Comparison of ENCODE assay signal across 9 mouse cellular contexts in genomic region chr19:6907811-6908540, GRCm38 (mm10). TPM values are rescaled to one million over a fixed set of nuclear protein-coding genes. Genes with fewer than 3 reads are reported as not detected.
DNase-seq lines count a peak whose midpoint lies in the region; ATAC-seq and TF ChIP-seq lines count a peak whose summit lies in the region.
"Had no signal": no experiment of that assay in that cellular context is flagged by ENCODE, and none has a peak within 500 bp of the region (broad histone marks: within the 10 kb centered on the region; RNA-seq: fewer than 3 reads in every experiment).

No protein-coding gene starts in this region.

- ATAC-seq in intestine, embryonic 15.5 days = no peak
- no peak for ATAC-seq in inflammation-experienced regulatory T-cells, adult 6 months
- ATAC-seq: Patski had no signal

- intact Hi-C loops in heart, adult 2 months (cut with DNase I) = loop anchor here (2.0 kb wide), 1 partner anchor 69 kb away; no protein-coding TSS in a partner anchor

- H3K9me3 ChIP-seq in intestine, embryonic 15.5 days = no peaks in the 10 kb centered on the region
- no peaks in the 10 kb centered on the region for H3K9me3 ChIP-seq in midbrain, embryonic 10.5 days (replicated peaks)

- peak overlapping the region; percentile 84 for H3K4me3 ChIP-seq in heart, adult 2 months
- peak overlapping the region; percentile 56 for H3K4me3 ChIP-seq in cortical plate, adult 2 months (ENCODE audit: insufficient read depth, low read length)
- peak overlapping the region; percentile 56 for H3K4me3 ChIP-seq in intestine, embryonic 15.5 days (replicated peaks)
- peak overlapping the region; percentile 82 for H3K4me3 ChIP-seq in midbrain, embryonic 10.5 days

- no peak overlapping the region for H3K9ac ChIP-seq in heart, adult 2 months (ENCODE audit: low read depth, low read length)
- H3K9ac ChIP-seq in intestine, embryonic 15.5 days = peak overlapping the region; percentile 68

- H3K27me3 ChIP-seq in heart, adult 2 months (ENCODE audit: control insufficient read depth, insufficient read depth, low read length) = no peaks in the 10 kb centered on the region
- no peaks in the 10 kb centered on the region for H3K27me3 ChIP-seq in intestine, embryonic 15.5 days (replicated peaks)
- no peaks in the 10 kb centered on the region for H3K27me3 ChIP-seq in midbrain, embryonic 10.5 days (ENCODE audit: low read depth, poor library complexity, severe bottlenecking)
- H3K27me3 ChIP-seq: Patski had no signal

- H3K36me3 ChIP-seq in heart, adult 2 months (ENCODE audit: control insufficient read depth, insufficient read depth, low read length) = no peaks in the 10 kb centered on the region
- peaks cover 26% of the 10 kb centered on the region for H3K36me3 ChIP-seq in intestine, embryonic 15.5 days
- H3K36me3 ChIP-seq in midbrain, embryonic 10.5 days = peaks cover 57% of the 10 kb centered on the region

- 77% methylated on average over 7 of the region's 7 CpGs for WGBS in heart, adult 2 months
- 78% methylated on average over 7 of the region's 7 CpGs for WGBS in intestine, embryonic 15.5 days
- WGBS in midbrain, embryonic 10.5 days = 88% methylated on average over 7 of the region's 7 CpGs

- no peak overlapping the region for H3K27ac ChIP-seq in heart, adult 2 months
- no peak overlapping the region for H3K27ac ChIP-seq in cortical plate, adult 2 months (ENCODE audit: insufficient read depth, low read length)
- no peak overlapping the region for H3K27ac ChIP-seq in intestine, embryonic 15.5 days
- no peak overlapping the region for H3K27ac ChIP-seq in midbrain, embryonic 10.5 days (replicated peaks)

- no peak for TF ChIP-seq POLR2A in heart, adult 2 months (IDR thresholded peaks at IDR 0.05; ENCODE audit: insufficient read depth, low read depth, low read length)
- no peak for TF ChIP-seq POLR2A in cortical plate, adult 2 months (IDR thresholded peaks at IDR 0.05; ENCODE audit: extremely low read depth, insufficient read depth, low read length)

- no peak for DNase-seq in heart, adult 2 months
- no peak for DNase-seq in heart, adult 18-20 months
- DNase-seq in midbrain, embryonic 10.5 days (ENCODE audit: low spot score) = no peak
- DNase-seq in adrenal gland, postnatal 4 days (ENCODE audit: low spot score in 2 of 2) = no peak
- no peak for DNase-seq in frontal cortex, postnatal 14 days (ENCODE audit: low spot score in 2 of 2)

- H3K79me2 ChIP-seq in heart, adult 2 months (replicated peaks; ENCODE audit: control insufficient read depth, insufficient read depth, low read length) = no peaks in the 10 kb centered on the region; the same call in 1 of the 2 replicates

- peak overlapping the region; percentile 77 for H3K4me2 ChIP-seq in intestine, embryonic 15.5 days (replicated peaks)

- TF ChIP-seq CTCF in heart, adult 2 months (IDR thresholded peaks at IDR 0.05) = no peak
- no peak for TF ChIP-seq CTCF in cortical plate, adult 2 months (IDR thresholded peaks at IDR 0.05; ENCODE audit: extremely low read depth, insufficient read depth, low read length)

- H3K4me1 ChIP-seq in heart, adult 2 months (ENCODE audit: control insufficient read depth, insufficient read depth, low read length) = peaks cover 7% of the 10 kb centered on the region
- H3K4me1 ChIP-seq in cortical plate, adult 2 months (ENCODE audit: control insufficient read depth, insufficient read depth, low read length) = no peaks in the 10 kb centered on the region; the same call in 1 of the 2 replicates
- peaks cover 20% of the 10 kb centered on the region for H3K4me1 ChIP-seq in intestine, embryonic 15.5 days (replicated peaks)
- H3K4me1 ChIP-seq in midbrain, embryonic 10.5 days = peaks cover 34% of the 10 kb centered on the region

- no peak for TF ChIP-seq EP300 in heart, adult 2 months (IDR thresholded peaks at IDR 0.05; ENCODE audit: insufficient read depth, low read depth, low read length)

RNA-seq across cellular contexts. Expression of gene Trmt112, which starts 1.5 kb away (rescaled TPM):
- 10 to 100 TPM; 32.0 to 38.5 TPM for total RNA-seq in heart, adult 2 months (2021)
- polyA plus RNA-seq in heart, adult 2 months (2012; rRNA removed) = 67.9 and 71.5 TPM in 2 replicates
- 10 to 100 TPM; 37.7 to 39.3 TPM for total RNA-seq in heart, adult 18-20 months (2021)
- polyA plus RNA-seq in cortical plate, adult 2 months (2012; rRNA removed) = 95.8 and 96.5 TPM in 2 replicates
- polyA plus RNA-seq in intestine, embryonic 15.5 days (2015; fragmentation: Nextera tagmentation; extraction: Ambion mirVana) = 124 TPM in 2 replicates
- 150 and 156 TPM in 2 replicates for polyA plus RNA-seq in midbrain, embryonic 10.5 days (2016; fragmentation: Nextera tagmentation; extraction: Ambion mirVana)
- 100 to 1,000 TPM in 1 of 2 experiments, 10 to 100 TPM in 1; 98.3 to 101 TPM for total RNA-seq in adrenal gland, postnatal 4 days (2021)
- polyA plus RNA-seq in inflammation-experienced regulatory T-cells, adult 6 months (2017; shearing (Covaris generic)) = 100 to 1,000 TPM; 143 to 219 (median 200) TPM

RNA-seq across cellular contexts. Expression of gene Prdx5, which starts 1.9 kb away (rescaled TPM):
- total RNA-seq in heart, adult 2 months (2021) = 100 to 1,000 TPM; 651 to 766 TPM
- 411 and 490 TPM in 2 replicates for polyA plus RNA-seq in heart, adult 2 months (2012; rRNA removed)
- 100 to 1,000 TPM; 763 to 838 TPM for total RNA-seq in heart, adult 18-20 months (2021)
- 366 and 368 TPM in 2 replicates for polyA plus RNA-seq in cortical plate, adult 2 months (2012; rRNA removed)
- polyA plus RNA-seq in intestine, embryonic 15.5 days (2015; fragmentation: Nextera tagmentation; extraction: Ambion mirVana) = 184 and 205 TPM in 2 replicates
- 169 and 180 TPM in 2 replicates for polyA plus RNA-seq in midbrain, embryonic 10.5 days (2016; fragmentation: Nextera tagmentation; extraction: Ambion mirVana)
- 100 to 1,000 TPM; 199 to 210 TPM for total RNA-seq in adrenal gland, postnatal 4 days (2021)
- polyA plus RNA-seq in inflammation-experienced regulatory T-cells, adult 6 months (2017; shearing (Covaris generic)) = 100 to 1,000 TPM; 209 to 245 (median 241) TPM

RNA-seq across cellular contexts. Expression of gene Esrra, which starts 13.6 kb away (rescaled TPM):
- 100 to 1,000 TPM; 156 to 180 TPM for total RNA-seq in heart, adult 2 months (2021)
- 135 and 152 TPM in 2 replicates for polyA plus RNA-seq in heart, adult 2 months (2012; rRNA removed)
- 100 to 1,000 TPM; 150 to 178 TPM for total RNA-seq in heart, adult 18-20 months (2021)
- 59.2 and 62.9 TPM in 2 replicates for polyA plus RNA-seq in cortical plate, adult 2 months (2012; rRNA removed)
- 32.2 and 37.6 TPM in 2 replicates for polyA plus RNA-seq in intestine, embryonic 15.5 days (2015; fragmentation: Nextera tagmentation; extraction: Ambion mirVana)
- 8.9 and 9.5 TPM in 2 replicates for polyA plus RNA-seq in midbrain, embryonic 10.5 days (2016; fragmentation: Nextera tagmentation; extraction: Ambion mirVana)
- total RNA-seq in adrenal gland, postnatal 4 days (2021) = 10 to 100 TPM; 47.0 to 47.9 TPM
- 1 to 10 TPM; 2.3 to 4.4 (median 4.2) TPM for polyA plus RNA-seq in inflammation-experienced regulatory T-cells, adult 6 months (2017; shearing (Covaris generic))

RNA-seq across cellular contexts. Expression of gene Catsperz, which starts 17.2 kb away (rescaled TPM):
- not detected for total RNA-seq in heart, adult 2 months (2021)
- polyA plus RNA-seq in heart, adult 2 months (2012; rRNA removed) = 0.23 and 0.64 TPM in 2 replicates
- not detected for total RNA-seq in heart, adult 18-20 months (2021)
- 31.9 and 33.9 TPM in 2 replicates for polyA plus RNA-seq in cortical plate, adult 2 months (2012; rRNA removed)
- polyA plus RNA-seq in intestine, embryonic 15.5 days (2015; fragmentation: Nextera tagmentation; extraction: Ambion mirVana) = 1.1 and 1.6 TPM in 2 replicates
- 0.35 and 0.43 TPM in 2 replicates for polyA plus RNA-seq in midbrain, embryonic 10.5 days (2016; fragmentation: Nextera tagmentation; extraction: Ambion mirVana)
- total RNA-seq in adrenal gland, postnatal 4 days (2021) = 1 to 10 TPM; 1.2 to 1.4 TPM
- under 1 TPM in 1 of 3 experiments, not detected in 2; 0.59 TPM for polyA plus RNA-seq in inflammation-experienced regulatory T-cells, adult 6 months (2017; shearing (Covaris generic))

RNA-seq across cellular contexts. Expression of gene Kcnk4, which starts 26.3 kb away (rescaled TPM):
- not detected for total RNA-seq in heart, adult 2 months (2021)
- polyA plus RNA-seq in heart, adult 2 months (2012; rRNA removed) = 0.21 TPM in 1 of 2 replicates, not detected in the other
- not detected for total RNA-seq in heart, adult 18-20 months (2021)
- 57.1 and 59.0 TPM in 2 replicates for polyA plus RNA-seq in cortical plate, adult 2 months (2012; rRNA removed)
- polyA plus RNA-seq in intestine, embryonic 15.5 days (2015; fragmentation: Nextera tagmentation; extraction: Ambion mirVana) = 0.29 and 0.40 TPM in 2 replicates
- 0.11 TPM in 1 of 2 replicates, not detected in the other for polyA plus RNA-seq in midbrain, embryonic 10.5 days (2016; fragmentation: Nextera tagmentation; extraction: Ambion mirVana)
- total RNA-seq in adrenal gland, postnatal 4 days (2021) = under 1 TPM; 0.14 to 0.34 TPM
- not detected for polyA plus RNA-seq in inflammation-experienced regulatory T-cells, adult 6 months (2017; shearing (Covaris generic))
